Mouse (Mus musculus) midbrain, embryonic 11.5 days (tissue): Measurements from ENCODE around the gene Srpr. TPM values are rescaled to one million over a fixed set of nuclear protein-coding genes. Genes with fewer than 3 reads are reported as not detected.

ENCODE experiments used
- ATAC-seq: fragments of 200-750 bp; cut with Nextera tagmentation; 2 replicates; pipeline ENCODE4 v1.8.0; 2017; ENCODE audit warnings: moderate TSS enrichment, moderate library complexity; ENCODE audit not compliant: low FRiP score
- DNase-seq: peaks from one replicate; pipeline ENCODE4 v3.0.0; 2015; ENCODE audit warnings: low spot score; ENCODE audit errors: missing footprints
- H3K27ac ChIP-seq: fragments of 300-500 bp; sonication (generic); 2 replicates; pipeline ENCODE4 v1.5.1; 2014; ENCODE audit warnings: low read depth, low read length
- H3K27me3 ChIP-seq: fragments of 300-500 bp; sonication (generic); 2 replicates; pipeline ENCODE4 v1.6.1; 2014; ENCODE audit warnings: mild to moderate bottlenecking, low read length, moderate library complexity, mixed read lengths; ENCODE audit not compliant: control insufficient read depth, insufficient read depth
- H3K36me3 ChIP-seq: fragments of 300-500 bp; sonication (generic); 2 replicates; pipeline ENCODE4 v1.6.1; 2014; ENCODE audit warnings: mild to moderate bottlenecking, low read length, moderate library complexity, mixed read lengths; ENCODE audit not compliant: control insufficient read depth, insufficient read depth
- H3K4me1 ChIP-seq: fragments of 300-500 bp; sonication (generic); 2 replicates; pipeline ENCODE4 v1.6.1; 2014; ENCODE audit warnings: low read length; ENCODE audit not compliant: control insufficient read depth, insufficient read depth
- H3K4me2 ChIP-seq: fragments of 300-500 bp; sonication (generic); 2 replicates; pipeline ENCODE4 v1.6.1; 2014; ENCODE audit warnings: mild to moderate bottlenecking, moderate library complexity
- H3K4me3 ChIP-seq: fragments of 300-500 bp; sonication (generic); 2 replicates; pipeline ENCODE4 v1.5.1; 2014; ENCODE audit warnings: low read depth, low read length
- H3K9ac ChIP-seq: fragments of 300-500 bp; sonication (generic); 2 replicates; pipeline ENCODE4 v1.6.1; 2014; ENCODE audit warnings: low read length
- H3K9me3 ChIP-seq: fragments of 300-500 bp; sonication (generic); 2 replicates; pipeline ENCODE4 v1.6.1; 2016; ENCODE audit warnings: low read length; ENCODE audit not compliant: control insufficient read depth
- WGBS: fragments of 180-500 bp; shearing (Covaris S2); extraction: QIAGEN DNeasy Blood & Tissue Kit; methylation state at CpG from one replicate; pipeline ENCODE4 v1.1.7; 2014; 5-methylcytosine and 5-hydroxymethylcytosine counted together
- polyA plus RNA-seq: library from polyadenylated mRNA; unstranded; fragments of >200 nt; fragmentation: Nextera tagmentation; extraction: Ambion mirVana; gene quantifications from 2 replicates; pipeline ENCODE4 v1.2.1, GENCODE M21; 2014

Srpr gene
- polyA plus RNA-seq, 1 experiment from 2014 or later = 95.7 TPM

DNA sequence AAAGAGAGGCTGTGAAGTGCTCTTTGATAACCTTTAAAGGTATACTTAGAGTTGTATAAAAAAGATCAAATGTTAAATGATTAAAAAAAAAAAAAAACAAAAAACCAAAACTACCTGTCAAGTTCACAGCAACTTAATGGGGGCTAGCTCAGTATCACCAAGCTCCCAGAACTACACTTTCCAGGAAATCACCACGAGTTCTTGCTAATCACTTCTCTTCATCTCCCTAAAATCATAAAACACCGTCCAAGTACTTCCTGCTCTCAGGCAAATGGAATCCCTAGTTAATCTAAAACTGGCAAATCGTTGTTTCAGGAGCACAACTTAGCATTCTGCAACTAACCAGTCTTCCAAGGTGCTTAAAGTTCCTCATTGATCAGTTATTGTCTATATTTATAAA lies 64.5 kb downstream of the Srpr start:
- WGBS = 86% methylated on average over 3 of the region's 3 CpGs
- Histone ChIP-seq H3K9me3 (no peaks in the 10 kb centered on the region), H3K27ac (no peak overlapping the region), H3K27me3 (no peaks in the 10 kb centered on the region), H3K4me3 (no peak overlapping the region), H3K4me1 (peaks cover 12% of the 10 kb centered on the region), H3K4me2 (no peak overlapping the region), H3K9ac (no peak overlapping the region), H3K36me3 (no peaks in the 10 kb centered on the region; the same call in 1 of the 2 replicates)
- no peak for ATAC-seq
- DNase-seq = no peak

GRCm38 (mm10) chr9:35267146-35267975 lies 67.4 kb downstream of the Srpr start, which contains the start of the genes Fam118b and Rpusd4:
Gene Fam118b, minus strand, starts transcription at chr9:35267805.
Gene Rpusd4, plus strand, starts transcription at chr9:35267865.
- Histone ChIP-seq H3K27ac (peak within 1 kb of the TSS; percentile 48), H3K4me2 (peak within 1 kb of the TSS; percentile 47), H3K4me1 (peaks cover 12% of the 10 kb centered on the region), H3K9me3 (no peaks in the 10 kb centered on the region), H3K36me3 (peaks cover 7% of the 10 kb centered on the region; the same call in 1 of the 2 replicates), H3K9ac (peak within 1 kb of the TSS; percentile 84), H3K27me3 (no peaks in the 10 kb centered on the region), H3K4me3 (peak within 1 kb of the TSS; percentile 78)
- ATAC-seq (peak; percentile 97), DNase-seq (peak; percentile 97)
- WGBS = under 1% methylated on average over 62 of the region's 62 CpGs

- WGBS = 3% methylated on average over 21 of the region's 21 CpGs
- no peak overlapping the region for H3K27ac ChIP-seq
- peak; percentile 90 for DNase-seq
These were observed 68.2 kb downstream of the Srpr start for GRCm38 (mm10) chr9:35267976-35268715.

DNA sequence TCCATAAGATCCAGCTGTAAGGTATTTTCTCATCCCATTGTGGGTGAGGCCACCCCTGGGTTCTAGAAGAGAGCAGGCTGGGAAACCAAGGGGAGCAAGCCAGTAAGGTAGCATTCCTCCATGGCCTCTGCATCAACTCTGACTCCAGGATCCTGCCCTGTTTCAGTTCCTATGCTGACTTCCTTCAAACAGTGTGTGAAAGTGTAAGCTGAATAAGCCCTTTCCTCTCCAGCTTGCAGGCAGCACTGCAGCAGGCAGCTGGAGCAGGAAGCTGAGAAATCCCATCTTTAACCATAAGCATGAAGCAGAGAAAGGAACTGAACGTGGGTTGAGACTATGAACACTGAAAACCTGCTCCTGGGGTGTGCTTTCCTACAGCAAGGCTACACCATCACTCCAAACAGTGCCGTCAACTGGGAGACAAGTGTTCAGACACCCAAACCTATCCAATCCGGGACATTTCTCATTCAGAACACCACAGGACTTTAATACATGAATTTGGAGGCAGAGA lies 77.9 kb downstream of the Srpr start:
- Histone ChIP-seq H3K4me2 (no peak overlapping the region), H3K27ac (no peak overlapping the region), H3K9ac (no peak overlapping the region), H3K4me3 (no peak overlapping the region), H3K36me3 (peaks cover 8% of the 10 kb centered on the region; the same call in 1 of the 2 replicates), H3K4me1 (no peaks in the 10 kb centered on the region), H3K27me3 (no peaks in the 10 kb centered on the region), H3K9me3 (no peaks in the 10 kb centered on the region)
- WGBS = 83% methylated on average over 3 of the region's 3 CpGs
- DNase-seq (no peak), ATAC-seq (no peak)

More at GRCm38 (mm10) chr9:35267976-35268715, 68.2 kb downstream of the Srpr start:
- H3K9ac ChIP-seq = peak overlapping the region; percentile 77
- no peaks in the 10 kb centered on the region for H3K27me3 ChIP-seq
- peak; percentile 62 for ATAC-seq
- no peaks in the 10 kb centered on the region for H3K9me3 ChIP-seq
- peaks cover 12% of the 10 kb centered on the region for H3K4me1 ChIP-seq
- peak overlapping the region; percentile 78 for H3K4me3 ChIP-seq
- H3K4me2 ChIP-seq = peak overlapping the region; percentile 47
- peaks cover 12% of the 10 kb centered on the region; the same call in 1 of the 2 replicates for H3K36me3 ChIP-seq

GRCm38 (mm10) chr9:35278451-35278850 lies 78.5 kb downstream of the Srpr start:
- Histone ChIP-seq H3K9ac (no peak overlapping the region), H3K4me2 (no peak overlapping the region), H3K9me3 (no peaks in the 10 kb centered on the region), H3K4me1 (no peaks in the 10 kb centered on the region), H3K27ac (no peak overlapping the region), H3K36me3 (peaks cover 5% of the 10 kb centered on the region; the same call in 1 of the 2 replicates), H3K27me3 (no peaks in the 10 kb centered on the region), H3K4me3 (no peak overlapping the region)
- 86% methylated on average over 4 of the region's 4 CpGs for WGBS
- no peak for DNase-seq
- ATAC-seq = no peak

GRCm38 (mm10) chr9:35282006-35282850 lies 82.3 kb downstream of the Srpr start:
- H3K36me3 ChIP-seq = 0 out of 2 replicates have a peak, but pooled peaks cover 2% of the 10 kb centered on the region
- H3K27me3 ChIP-seq = no peaks in the 10 kb centered on the region
- no peaks in the 10 kb centered on the region for H3K4me1 ChIP-seq
- no peaks in the 10 kb centered on the region for H3K9me3 ChIP-seq
- DNase-seq (peak; percentile 92), ATAC-seq (0 out of 2 replicates have a peak, but pooled peaks have one; percentile 26)
- WGBS = 21% methylated on average over 5 of the region's 5 CpGs
- H3K4me2 ChIP-seq = no peak overlapping the region
- no peak overlapping the region for H3K9ac ChIP-seq
- H3K4me3 ChIP-seq = no peak overlapping the region
- H3K27ac ChIP-seq = no peak overlapping the region

GRCm38 (mm10) chr9:35282851-35283200 lies 82.9 kb downstream of the Srpr start:
- ATAC-seq (peak; percentile 57), DNase-seq (peak; percentile 91)
- Histone ChIP-seq H3K36me3 (no peaks in the 10 kb centered on the region), H3K4me1 (no peaks in the 10 kb centered on the region), H3K4me2 (no peak overlapping the region), H3K27ac (no peak overlapping the region), H3K9ac (no peak overlapping the region), H3K9me3 (no peaks in the 10 kb centered on the region), H3K27me3 (no peaks in the 10 kb centered on the region; the same call in 1 of the 2 replicates), H3K4me3 (no peak overlapping the region)
- 66% methylated on average over 5 of the region's 5 CpGs for WGBS

GRCm38 (mm10) chr9:35283415-35284069 lies 83.6 kb downstream of the Srpr start:
- WGBS = 53% methylated on average over 13 of the region's 13 CpGs
- no peak overlapping the region for H3K4me3 ChIP-seq
- DNase-seq (no peak), ATAC-seq (peak; percentile 65)
- H3K27me3 ChIP-seq = no peaks in the 10 kb centered on the region; the same call in 1 of the 2 replicates
- H3K4me2 ChIP-seq = no peak overlapping the region
- no peaks in the 10 kb centered on the region for H3K9me3 ChIP-seq
- no peaks in the 10 kb centered on the region for H3K4me1 ChIP-seq
- no peak overlapping the region for H3K9ac ChIP-seq
- H3K27ac ChIP-seq = no peak overlapping the region
- no peaks in the 10 kb centered on the region for H3K36me3 ChIP-seq
